Mouse (Mus musculus): ENCODE results near the gene Sycp3.

DNA sequence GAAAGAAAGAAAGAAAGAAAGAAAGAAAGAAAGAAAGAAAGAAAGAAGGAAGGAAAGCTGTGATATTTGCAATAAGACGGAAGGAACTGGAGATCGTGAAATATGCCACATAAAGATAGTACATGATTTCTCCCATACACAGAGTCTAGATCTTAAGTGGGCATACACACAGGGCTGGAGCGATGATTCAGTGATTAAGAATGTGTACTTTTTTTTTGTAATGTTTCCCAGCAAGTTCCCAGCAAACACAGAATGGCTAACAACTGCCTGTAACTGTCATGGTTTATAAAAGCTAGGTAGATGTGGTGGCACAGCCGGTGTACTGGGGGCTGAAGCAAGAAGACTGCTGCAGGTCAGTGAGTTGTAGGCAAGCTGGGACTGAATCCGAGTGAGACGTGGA, 7.4 kb upstream of the Sycp3 start:
- TF ChIP-seq CTCF (conservative IDR thresholded peaks at IDR 0.05; ENCODE audit: low read length) = no peak
- TF ChIP-seq NANOG (IDR thresholded peaks at IDR 0.05; ENCODE audit: borderline replicate concordance, low read length) = no peak
